Mouse (Mus musculus): ENCODE results near the gene Olfr380.

GRCm38 (mm10) chr11:73428377-73428776, 28.9 kb downstream of the Olfr380 start, which contains the start of gene Olfr378:
- TF ChIP-seq CTCF (IDR thresholded peaks at IDR 0.05; ENCODE audit: control insufficient read depth, insufficient read depth, insufficient read length) (no peak), USF1 (IDR thresholded peaks at IDR 0.05; ENCODE audit: low read depth) (no peak)

Measured in C2C12 (cell line).